Mouse (Mus musculus) liver, adult 2 months (tissue): ENCODE measurements around the gene Zfp882.

Experiments used
- CTCF ChIP-seq: fragments of 200-500 bp; IDR thresholded peaks from 2 replicates; pipeline ENCODE4 v1.5.1; 2011; ENCODE audit warnings: low read depth, low read length, control low read depth
- POLR2A ChIP-seq: fragments of 200-500 bp; IDR thresholded peaks from 2 replicates; pipeline ENCODE4 v1.6.1; 2011; ENCODE audit warnings: low read length, control low read depth; ENCODE audit not compliant: insufficient read depth; ENCODE audit errors: extremely low read depth

DNA sequence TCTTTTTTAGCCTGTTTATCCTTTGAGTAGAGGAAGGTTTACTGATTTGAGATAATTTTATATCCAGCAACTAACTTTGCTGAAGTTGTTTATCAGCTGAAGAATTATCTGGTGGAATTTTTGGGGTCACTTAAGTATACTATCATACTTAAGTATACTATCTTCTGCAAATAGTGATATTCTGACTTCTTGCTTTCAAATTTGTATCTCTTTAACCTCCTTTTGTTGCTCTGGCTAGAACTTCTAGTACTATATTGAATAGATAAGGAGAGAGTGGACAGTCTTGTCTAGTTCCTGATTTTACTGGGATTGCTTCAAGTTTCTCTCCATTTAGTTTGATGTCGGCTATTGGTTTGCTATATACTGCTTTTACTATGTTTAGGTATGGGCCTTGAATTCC is 1.6 kb upstream of the Zfp882 start:
- no peak for TF ChIP-seq CTCF
- no peak for TF ChIP-seq POLR2A
